Mouse (Mus musculus): ENCODE measurements around the gene Zfp750. TPM values are rescaled to one million over a fixed set of nuclear protein-coding genes. Genes with fewer than 3 reads are reported as not detected.

The Zfp750 gene
- 8.4 and 9.1 TPM in 2 replicates for polyA plus RNA-seq (2015; fragmentation: Nextera tagmentation; extraction: Ambion mirVana)

- Histone ChIP-seq H3K4me2 (peak within 1 kb of the TSS; percentile 28), H3K4me1 (peaks cover 19% of the 10 kb centered on the region), H3K9ac (0 out of 2 replicates have a peak within 1 kb of the TSS, but pooled peaks have one; percentile 28), H3K27me3 (no peaks in the 10 kb centered on the region), H3K36me3 (peaks cover under 1% of the 10 kb centered on the region; the same call in 1 of the 2 replicates), H3K27ac (peak within 1 kb of the TSS; percentile 7; the same call in 1 of the 2 replicates), H3K9me3 (no peaks in the 10 kb centered on the region), H3K4me3 (peak within 1 kb of the TSS; percentile 23)
- WGBS = 32% methylated on average over 10 of the region's 10 CpGs
- peak; percentile 56; the same call in 1 of the 2 replicates for ATAC-seq (ENCODE audit: insufficient number of reproducible peaks, insufficient read depth, low FRiP score, low TSS enrichment, low read depth)
These were observed at the start of gene Zfp750 for GRCm38 (mm10) chr11:121519131-121519530. Gene Zfp750, minus strand, starts transcription at chr11:121519333.

DNA sequence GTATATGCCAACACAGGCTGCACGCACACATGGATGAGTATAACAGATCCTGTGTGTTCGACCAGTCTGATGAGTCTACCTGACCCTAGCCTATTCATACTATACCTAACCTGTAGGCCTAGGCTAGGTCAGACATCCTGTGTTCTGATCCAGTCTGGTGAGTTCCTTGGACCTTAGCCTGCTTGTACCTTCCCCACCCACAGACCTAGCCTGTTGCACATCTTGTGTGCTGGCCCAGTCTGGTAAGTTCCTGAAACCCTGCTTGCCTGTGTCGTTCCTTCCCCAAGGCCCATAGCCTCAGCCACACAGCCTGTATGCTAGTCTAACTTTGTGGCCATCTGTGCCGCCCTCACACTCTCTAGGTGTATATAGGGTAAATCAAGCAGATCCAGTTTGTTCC lies 45.1 kb upstream of the Zfp750 start:
- WGBS = 92% methylated on average over 4 of the region's 4 CpGs

DNA sequence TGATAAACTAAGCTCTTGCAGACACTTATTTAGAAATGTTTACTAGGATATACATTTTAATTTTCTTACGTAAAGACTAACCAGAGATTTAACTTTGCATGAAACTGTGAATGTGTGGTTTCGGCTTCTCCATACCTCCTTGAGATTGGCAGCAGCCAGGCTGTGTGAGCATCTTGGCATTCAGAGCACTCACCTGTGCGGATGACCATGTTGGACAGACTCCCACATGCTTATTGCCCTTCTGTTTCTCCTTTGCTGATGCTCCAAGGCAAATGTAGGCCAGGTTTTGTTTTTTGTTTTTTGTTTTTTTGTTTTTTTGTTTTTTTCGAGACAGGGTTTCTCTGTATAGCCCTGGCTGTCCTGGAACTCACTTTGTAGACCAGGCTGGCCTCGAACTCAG lies 44.2 kb upstream of the Zfp750 start:
- Histone ChIP-seq H3K4me2 (no peak overlapping the region), H3K4me3 (no peak overlapping the region), H3K36me3 (peaks cover 12% of the 10 kb centered on the region; the same call in 1 of the 2 replicates), H3K27me3 (no peaks in the 10 kb centered on the region), H3K4me1 (no peaks in the 10 kb centered on the region), H3K9ac (no peak overlapping the region), H3K27ac (no peak overlapping the region), H3K9me3 (no peaks in the 10 kb centered on the region)
- 94% methylated on average over 5 of the region's 5 CpGs for WGBS
- ATAC-seq (ENCODE audit: insufficient number of reproducible peaks, insufficient read depth, low FRiP score, low TSS enrichment, low read depth) = no peak

More for the DNA sequence above, 45.1 kb upstream of the Zfp750 start:
- ATAC-seq (ENCODE audit: insufficient number of reproducible peaks, insufficient read depth, low FRiP score, low TSS enrichment, low read depth) = no peak
- peaks cover 12% of the 10 kb centered on the region; the same call in 1 of the 2 replicates for H3K36me3 ChIP-seq
- H3K9ac ChIP-seq = no peak overlapping the region
- H3K4me2 ChIP-seq = no peak overlapping the region
- no peak overlapping the region for H3K4me3 ChIP-seq
- no peak overlapping the region for H3K27ac ChIP-seq
- H3K9me3 ChIP-seq = no peaks in the 10 kb centered on the region
- H3K4me1 ChIP-seq = no peaks in the 10 kb centered on the region
- no peaks in the 10 kb centered on the region for H3K27me3 ChIP-seq

GRCm38 (mm10) chr11:121560294-121560663 lies 41.1 kb upstream of the Zfp750 start:
- no peaks in the 10 kb centered on the region for H3K27me3 ChIP-seq
- H3K4me3 ChIP-seq = no peak overlapping the region
- H3K9me3 ChIP-seq = no peaks in the 10 kb centered on the region; the same call in 1 of the 2 replicates
- no peak overlapping the region for H3K27ac ChIP-seq
- no peak overlapping the region for H3K9ac ChIP-seq
- H3K4me2 ChIP-seq = no peak overlapping the region
- H3K36me3 ChIP-seq = peaks cover 18% of the 10 kb centered on the region; the same call in 1 of the 2 replicates
- 87% methylated on average over 7 of the region's 7 CpGs for WGBS
- no peak for ATAC-seq (ENCODE audit: insufficient number of reproducible peaks, insufficient read depth, low FRiP score, low TSS enrichment, low read depth)
- H3K4me1 ChIP-seq = no peaks in the 10 kb centered on the region

- 89% methylated on average over 4 of the region's 4 CpGs for WGBS
- H3K36me3 ChIP-seq = peaks cover 14% of the 10 kb centered on the region; the same call in 1 of the 2 replicates
These were observed 40.6 kb upstream of the Zfp750 start for GRCm38 (mm10) chr11:121559527-121560293.

DNA sequence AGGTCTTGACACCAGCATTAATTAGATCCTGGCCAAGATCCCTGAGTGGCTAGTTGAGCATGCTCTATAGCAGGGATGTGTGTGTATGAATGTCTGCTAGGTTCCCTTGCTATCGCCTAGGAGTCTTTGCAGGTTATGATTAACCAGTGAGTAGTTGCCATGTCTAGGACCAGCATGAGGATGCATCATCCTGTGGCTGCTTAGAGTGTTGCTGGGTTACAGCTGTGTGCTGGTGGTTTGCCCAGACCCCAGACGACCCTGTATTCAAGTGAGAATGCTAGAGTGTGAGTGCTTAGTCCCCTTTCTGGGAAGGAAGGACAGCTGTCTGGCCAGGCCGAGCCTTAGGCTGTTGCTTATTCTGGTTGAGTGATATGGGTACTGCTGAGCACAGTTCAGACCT lies 39.4 kb upstream of the Zfp750 start:
- Histone ChIP-seq H3K9me3 (no peaks in the 10 kb centered on the region; the same call in 1 of the 2 replicates), H3K36me3 (peaks cover 7% of the 10 kb centered on the region; the same call in 1 of the 2 replicates), H3K4me1 (no peaks in the 10 kb centered on the region), H3K27ac (no peak overlapping the region), H3K4me2 (no peak overlapping the region), H3K4me3 (no peak overlapping the region), H3K9ac (no peak overlapping the region), H3K27me3 (no peaks in the 10 kb centered on the region)
- no peak for ATAC-seq (ENCODE audit: insufficient number of reproducible peaks, insufficient read depth, low FRiP score, low TSS enrichment, low read depth)
- 91% methylated on average over 3 of the region's 3 CpGs for WGBS

More at GRCm38 (mm10) chr11:121559527-121560293, 40.6 kb upstream of the Zfp750 start:
- Histone ChIP-seq H3K4me1 (no peaks in the 10 kb centered on the region), H3K27ac (no peak overlapping the region), H3K9ac (no peak overlapping the region), H3K9me3 (no peaks in the 10 kb centered on the region; the same call in 1 of the 2 replicates), H3K27me3 (no peaks in the 10 kb centered on the region), H3K4me2 (no peak overlapping the region), H3K4me3 (no peak overlapping the region)
- no peak for ATAC-seq (ENCODE audit: insufficient number of reproducible peaks, insufficient read depth, low FRiP score, low TSS enrichment, low read depth)

GRCm38 (mm10) chr11:121557946-121558345 lies 38.8 kb upstream of the Zfp750 start:
- WGBS = 100% methylated on average over 1 of the region's 1 CpGs
- Histone ChIP-seq H3K4me3 (no peak overlapping the region), H3K4me1 (peaks cover 2% of the 10 kb centered on the region; the same call in 1 of the 2 replicates), H3K27me3 (no peaks in the 10 kb centered on the region), H3K9me3 (no peaks in the 10 kb centered on the region; the same call in 1 of the 2 replicates), H3K9ac (no peak overlapping the region), H3K4me2 (no peak overlapping the region), H3K27ac (no peak overlapping the region), H3K36me3 (peaks cover 7% of the 10 kb centered on the region; the same call in 1 of the 2 replicates)
- ATAC-seq (ENCODE audit: insufficient number of reproducible peaks, insufficient read depth, low FRiP score, low TSS enrichment, low read depth) = no peak

DNA sequence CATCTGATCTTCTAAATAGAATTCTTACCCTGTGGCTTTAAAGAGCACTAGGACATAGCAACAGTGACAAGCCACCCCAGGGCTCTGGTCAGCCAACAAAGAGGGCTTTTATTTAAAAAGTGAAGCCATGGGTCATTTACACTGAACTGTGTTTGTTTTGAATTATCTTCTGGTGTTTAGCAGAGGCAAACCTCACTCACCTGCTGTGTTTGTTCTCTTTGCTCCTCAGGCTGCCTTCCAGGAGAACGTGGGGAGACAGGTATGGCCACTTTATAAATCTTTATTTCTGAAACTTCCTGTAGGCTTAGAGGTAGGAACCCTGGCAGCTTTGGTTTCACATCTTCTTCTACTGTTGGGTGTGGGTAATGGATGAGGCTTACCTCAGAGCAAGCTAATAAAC lies 37.6 kb upstream of the Zfp750 start:
- no peak for ATAC-seq (ENCODE audit: insufficient number of reproducible peaks, insufficient read depth, low FRiP score, low TSS enrichment, low read depth)
- no peak overlapping the region for H3K27ac ChIP-seq
- H3K27me3 ChIP-seq = no peaks in the 10 kb centered on the region
- H3K4me2 ChIP-seq = no peak overlapping the region
- H3K9me3 ChIP-seq = no peaks in the 10 kb centered on the region; the same call in 1 of the 2 replicates
- 57% methylated on average over 1 of the region's 1 CpGs for WGBS
- H3K9ac ChIP-seq = no peak overlapping the region
- no peak overlapping the region for H3K4me3 ChIP-seq
- H3K4me1 ChIP-seq = peaks cover 10% of the 10 kb centered on the region
- H3K36me3 ChIP-seq = peaks cover 7% of the 10 kb centered on the region; the same call in 1 of the 2 replicates

GRCm38 (mm10) chr11:121553458-121553857 lies 34.3 kb upstream of the Zfp750 start:
- Histone ChIP-seq H3K4me1 (peaks cover 37% of the 10 kb centered on the region), H3K4me2 (no peak overlapping the region), H3K36me3 (peaks cover 13% of the 10 kb centered on the region; the same call in 1 of the 2 replicates), H3K9ac (no peak overlapping the region), H3K27me3 (no peaks in the 10 kb centered on the region), H3K4me3 (no peak overlapping the region), H3K9me3 (no peaks in the 10 kb centered on the region; the same call in 1 of the 2 replicates), H3K27ac (no peak overlapping the region)
- WGBS = 93% methylated on average over 3 of the region's 3 CpGs
- no peak for ATAC-seq (ENCODE audit: insufficient number of reproducible peaks, insufficient read depth, low FRiP score, low TSS enrichment, low read depth)

- 89% methylated on average over 7 of the region's 7 CpGs for whole genome bisulfite sequencing
- H3K4me1 ChIP-seq = peaks cover 37% of the 10 kb centered on the region
- no peak for ATAC-seq (ENCODE audit: insufficient number of reproducible peaks, insufficient read depth, low FRiP score, low TSS enrichment, low read depth)
- peaks cover 13% of the 10 kb centered on the region; the same call in 1 of the 2 replicates for H3K36me3 ChIP-seq
- H3K4me2 ChIP-seq = no peak overlapping the region
- H3K4me3 ChIP-seq = no peak overlapping the region
- H3K9me3 ChIP-seq = no peaks in the 10 kb centered on the region; the same call in 1 of the 2 replicates
- peak overlapping the region; percentile 34; the same call in 1 of the 2 replicates for H3K27ac ChIP-seq
- H3K9ac ChIP-seq = no peak overlapping the region
- H3K27me3 ChIP-seq = no peaks in the 10 kb centered on the region
These were observed 33.8 kb upstream of the Zfp750 start for GRCm38 (mm10) chr11:121552846-121553457.

DNA sequence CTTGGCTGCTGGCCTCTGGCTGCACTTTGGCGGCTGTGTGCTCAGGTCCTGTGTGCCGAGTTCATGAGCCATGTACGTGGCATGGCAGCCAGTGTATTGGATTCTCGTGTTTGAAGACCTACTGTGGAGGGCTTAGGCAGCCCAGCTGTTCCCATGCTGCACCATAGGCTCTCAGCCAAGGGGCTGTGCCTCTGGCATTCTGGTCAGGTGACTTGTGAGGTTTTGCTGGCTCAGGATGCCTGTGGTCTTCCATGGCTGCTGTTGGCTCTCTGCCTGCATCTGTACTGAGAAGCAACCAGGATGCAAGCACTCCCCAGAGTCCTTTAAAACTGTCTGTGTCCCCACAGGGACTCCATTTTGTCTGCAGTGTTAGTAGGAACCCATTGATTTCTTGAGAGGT lies 33.0 kb upstream of the Zfp750 start:
- peaks cover 37% of the 10 kb centered on the region for H3K4me1 ChIP-seq
- no peaks in the 10 kb centered on the region for H3K9me3 ChIP-seq
- no peak for ATAC-seq (ENCODE audit: insufficient number of reproducible peaks, insufficient read depth, low FRiP score, low TSS enrichment, low read depth)
- no peak overlapping the region for H3K4me2 ChIP-seq
- H3K4me3 ChIP-seq = no peak overlapping the region
- no peak overlapping the region for H3K27ac ChIP-seq
- H3K36me3 ChIP-seq = peaks cover 7% of the 10 kb centered on the region; the same call in 1 of the 2 replicates
- H3K9ac ChIP-seq = no peak overlapping the region
- no peaks in the 10 kb centered on the region for H3K27me3 ChIP-seq
- 73% methylated on average over 4 of the region's 4 CpGs for WGBS

Measured in embryonic facial prominence, embryonic 13.5 days (tissue).